Mouse (Mus musculus): ENCODE results near the gene Tldc2.

Tldc2 gene

DNA sequence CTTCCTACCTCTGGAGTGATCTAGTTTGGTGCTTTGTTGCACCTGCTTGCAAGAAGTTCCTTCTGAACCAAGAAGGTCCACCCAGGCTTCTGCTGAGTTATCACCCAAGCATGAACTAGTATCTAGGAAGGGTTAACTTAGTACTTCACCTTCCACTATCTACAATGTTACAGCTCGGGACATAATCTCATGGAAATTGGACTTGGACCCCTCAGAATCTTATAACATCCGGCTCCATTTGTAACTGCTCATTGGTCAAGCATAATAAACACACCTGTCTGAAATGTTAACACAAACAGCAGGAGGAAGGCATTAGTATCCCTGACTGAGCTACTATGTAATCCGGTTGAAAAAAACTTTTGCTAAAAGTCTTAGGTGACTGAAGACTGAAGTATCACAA, 40.5 kb downstream of the Tldc2 start:
- no peak for DNase-seq (ENCODE audit: low read depth, low spot score)

DNA sequence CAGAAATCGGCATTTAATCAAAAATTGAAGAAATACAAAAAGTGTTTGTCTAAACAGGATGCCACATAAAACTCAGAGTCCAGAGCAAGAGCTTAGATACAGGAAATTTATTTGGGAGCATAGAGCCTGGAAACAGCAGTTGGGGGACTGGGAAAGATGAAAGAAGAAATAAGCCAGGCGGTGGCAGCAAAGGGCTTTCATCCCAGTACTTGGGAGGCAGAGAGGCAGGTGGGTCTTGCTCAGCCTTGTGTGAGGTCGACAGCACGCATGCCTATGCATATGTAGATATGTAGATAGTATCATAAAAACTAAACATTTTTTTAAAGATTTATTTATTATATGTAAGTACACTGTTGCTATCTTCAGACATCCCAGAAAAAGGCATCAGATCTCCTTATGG, 41.2 kb downstream of the Tldc2 start:
- DNase-seq (ENCODE audit: low read depth, low spot score) = no peak

DNA sequence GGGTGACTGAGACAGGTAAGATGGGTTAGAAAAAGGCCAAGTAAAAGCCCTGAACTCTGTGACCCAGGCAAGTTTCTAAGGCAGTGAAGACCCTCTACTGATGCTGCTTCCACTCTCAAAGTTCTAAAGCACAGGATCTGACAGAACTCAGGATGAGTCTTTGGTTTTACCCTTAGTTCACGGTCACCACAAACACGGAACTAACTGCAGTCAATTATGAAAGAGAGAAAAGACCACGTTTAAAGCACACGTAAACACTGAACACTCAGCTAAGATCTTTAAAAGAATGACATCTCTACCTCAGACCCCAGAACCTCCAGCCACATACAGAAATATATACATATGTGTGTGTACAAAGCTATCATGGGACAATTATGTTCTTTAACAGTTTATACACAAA, 42.2 kb downstream of the Tldc2 start:
- no peak for DNase-seq (ENCODE audit: low read depth, low spot score)

DNA sequence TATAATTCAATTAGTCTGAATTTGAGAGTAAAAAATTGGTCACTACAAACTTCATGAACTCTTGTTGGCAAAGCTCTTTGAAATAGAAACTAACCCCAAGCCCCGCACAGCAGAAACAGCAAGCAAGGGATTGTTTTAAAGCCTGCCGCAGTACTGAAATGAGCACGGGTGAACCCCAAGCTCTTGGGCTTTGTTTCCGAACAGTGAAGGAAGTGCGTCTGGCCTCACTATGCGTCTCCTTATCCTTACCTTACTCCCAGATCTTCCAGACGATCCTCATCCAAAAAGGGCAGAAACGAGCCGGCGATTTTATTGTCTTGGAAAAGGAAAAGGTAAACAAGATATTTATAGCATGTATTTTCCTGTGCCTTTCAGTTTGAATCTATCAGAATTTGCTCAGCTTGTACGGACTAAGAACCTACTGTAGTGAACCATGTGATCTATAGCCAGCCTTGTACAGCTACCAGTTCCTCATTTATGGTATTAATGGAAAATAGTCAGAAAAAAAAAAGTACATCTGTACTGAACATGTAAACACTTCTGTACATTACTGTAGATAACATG, 42.8 kb downstream of the Tldc2 start:
- DNase-seq (ENCODE audit: low read depth, low spot score) = no peak

DNA sequence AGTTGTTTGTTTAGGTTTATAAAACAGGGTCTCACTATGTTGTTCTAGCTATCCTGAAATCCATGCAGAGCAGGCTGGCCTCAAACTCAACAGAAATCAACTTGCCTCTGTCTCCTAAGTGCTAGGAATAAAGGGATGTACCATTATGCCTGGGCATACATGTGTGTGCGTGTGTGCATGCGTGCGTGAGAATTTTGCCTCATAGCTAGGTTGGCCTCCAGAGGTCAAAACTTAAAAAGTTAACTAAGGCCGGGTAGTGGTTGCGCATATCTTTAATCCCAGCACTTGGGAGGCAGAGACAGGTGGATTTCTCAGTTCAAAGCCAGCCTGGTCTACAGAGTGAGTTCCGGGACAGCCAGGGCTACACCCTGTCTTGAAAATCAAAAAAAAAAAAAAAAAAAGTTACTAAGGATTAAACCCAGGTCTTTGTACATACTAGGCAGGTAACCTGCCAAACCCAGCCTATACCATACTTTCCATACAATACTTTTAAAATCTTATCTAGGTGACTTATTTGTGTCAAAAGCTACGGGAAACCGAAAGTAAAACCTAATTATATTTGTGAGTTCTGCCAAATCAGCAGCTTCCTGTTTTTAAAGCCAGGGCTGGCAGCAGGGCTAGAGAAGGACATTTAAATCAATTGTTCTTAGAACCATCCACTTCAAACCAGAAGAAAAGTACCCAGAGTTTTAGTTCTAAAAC, 44.1 kb downstream of the Tldc2 start:
- DNase-seq (ENCODE audit: low read depth, low spot score) = no peak

DNA sequence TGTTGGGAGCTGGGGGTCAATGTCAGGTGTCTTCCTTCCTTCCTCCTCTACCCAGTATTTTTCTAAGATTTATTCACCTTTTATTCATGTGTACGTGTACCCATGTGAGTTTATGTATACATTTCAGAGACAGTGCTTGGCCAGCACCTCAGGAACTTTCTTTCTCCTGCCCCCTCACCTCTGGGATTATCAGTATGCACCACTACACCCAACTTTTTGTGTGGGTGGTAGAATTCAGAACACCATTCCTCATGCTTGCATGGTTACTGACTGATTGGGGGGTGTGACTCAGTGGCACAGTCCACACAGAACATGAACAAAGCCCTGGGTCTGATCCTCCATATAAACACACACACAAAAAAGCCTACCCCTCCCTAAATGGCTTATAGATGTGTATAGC, 45.2 kb downstream of the Tldc2 start:
- DNase-seq (ENCODE audit: low read depth, low spot score) = no peak

DNA sequence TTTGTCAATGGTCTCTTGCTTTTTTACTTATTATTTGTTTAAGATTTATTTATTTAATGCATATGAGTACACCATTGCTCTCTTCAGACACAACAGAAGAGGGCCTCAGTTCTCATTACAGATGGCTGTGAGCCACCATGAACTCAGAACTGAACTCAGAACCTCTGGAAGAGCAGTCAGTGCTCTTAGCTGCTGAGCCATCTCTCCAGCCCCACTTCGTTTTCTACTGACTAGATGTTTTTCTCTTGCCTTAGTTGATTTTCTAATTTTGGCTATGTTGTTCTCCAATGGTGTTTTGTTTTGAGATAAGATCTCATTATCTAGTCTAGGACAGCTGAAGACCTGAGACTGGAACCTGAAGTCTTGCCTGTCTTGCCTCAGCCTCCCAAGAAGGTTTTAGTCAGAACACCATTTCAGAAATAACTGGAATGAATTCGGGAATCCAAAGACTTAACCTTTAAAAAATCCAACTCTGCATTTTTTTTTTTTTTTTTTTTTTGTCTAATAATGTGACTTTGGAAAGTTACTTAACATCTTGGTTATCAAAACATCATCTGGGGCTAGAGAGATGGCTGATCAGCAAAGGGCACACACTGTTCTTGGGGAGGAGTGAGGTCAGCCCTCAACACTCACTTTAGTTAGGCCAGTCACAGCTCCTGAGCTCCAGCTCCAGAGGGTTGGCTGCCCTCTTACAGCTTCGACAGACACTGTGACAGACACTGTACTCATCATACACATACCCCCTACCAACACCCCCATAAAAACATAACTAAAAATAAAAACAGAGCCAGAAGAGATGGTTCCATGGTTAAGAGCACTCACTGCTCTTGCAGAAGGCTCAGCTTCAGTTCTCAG, 46.1 kb downstream of the Tldc2 start:
- no peak for DNase-seq (ENCODE audit: low read depth, low spot score)

DNA sequence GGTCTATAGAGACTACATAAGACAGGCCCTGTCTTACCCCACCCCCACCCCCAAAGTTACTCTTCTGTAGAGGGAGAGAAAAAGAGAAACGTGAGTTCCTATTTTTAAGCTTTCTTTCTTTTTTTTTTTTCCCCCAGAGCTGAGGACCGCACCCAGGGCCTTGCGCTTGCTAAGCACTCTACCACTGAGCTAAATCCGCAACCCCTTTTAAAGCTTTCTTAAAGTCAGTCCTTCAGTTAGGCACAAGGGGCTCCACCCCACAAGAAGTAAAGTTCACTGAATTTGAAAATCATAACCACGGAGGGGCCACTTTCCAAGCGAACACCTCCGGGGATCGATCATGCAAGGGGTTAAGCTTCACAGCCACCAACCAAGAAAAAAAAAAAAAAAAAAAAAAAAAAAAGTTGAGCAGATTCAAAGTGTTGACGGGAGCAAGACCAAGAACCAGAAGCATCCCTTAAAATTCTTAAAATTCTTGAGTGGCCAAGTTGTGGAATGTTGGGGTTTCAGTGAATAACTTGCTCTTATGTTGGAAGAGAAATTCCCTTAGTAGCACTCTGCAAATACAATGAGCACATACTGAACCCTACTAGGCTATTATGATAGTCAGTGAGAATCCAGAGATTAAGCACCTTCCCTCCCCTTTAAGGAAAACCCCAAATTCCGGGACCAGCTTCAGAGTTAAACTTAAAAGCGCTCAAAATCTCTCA, 47.1 kb downstream of the Tldc2 start:
- no peak for DNase-seq (ENCODE audit: low read depth, low spot score)

DNA sequence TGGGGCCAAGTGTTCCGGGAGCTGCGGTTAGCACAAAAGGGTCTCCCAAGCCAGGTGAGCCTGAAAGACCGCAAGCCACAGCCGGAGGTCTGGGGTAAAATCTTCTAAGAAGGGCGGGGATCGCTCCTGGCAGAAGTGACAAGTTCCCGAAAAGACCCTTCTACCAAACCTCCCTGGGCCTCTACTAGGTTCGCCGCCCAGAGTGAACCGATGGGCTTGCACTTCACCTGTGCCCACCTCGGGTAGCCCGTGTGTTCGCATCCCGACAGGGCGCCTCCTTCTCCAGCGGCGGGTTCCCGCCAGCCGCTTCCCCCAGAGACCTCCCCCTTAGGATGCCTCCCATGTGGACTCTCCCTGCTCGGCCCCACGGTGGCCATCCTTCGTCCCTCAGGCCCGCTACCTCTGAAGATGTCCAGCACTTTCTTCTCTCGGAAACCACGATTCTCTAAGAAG, 47.6 kb downstream of the Tldc2 start:
- DNase-seq (ENCODE audit: low read depth, low spot score) = peak; percentile 20

DNA sequence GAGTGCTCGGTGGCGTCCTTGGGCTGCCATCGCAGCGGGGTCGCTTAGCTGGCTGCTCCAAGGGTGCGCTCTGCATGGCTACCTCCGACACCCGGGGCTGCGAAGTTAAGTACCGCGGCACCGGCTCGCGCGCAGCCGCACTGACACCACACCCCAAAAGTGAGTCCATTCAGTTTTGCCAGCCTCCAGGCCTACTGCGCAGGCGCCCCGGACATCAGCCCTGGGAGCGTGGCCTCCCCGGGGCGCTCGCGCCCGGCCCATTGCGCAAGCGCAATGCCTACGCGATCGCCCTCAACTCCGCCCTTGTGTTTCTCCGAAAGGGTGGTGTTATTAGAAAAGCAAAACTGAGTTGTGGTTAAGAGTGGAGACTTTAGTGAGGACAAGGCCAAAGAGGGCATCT, 48.2 kb downstream of the Tldc2 start, which contains the start of gene Samhd1:
Gene Samhd1 (minus strand): TSS at position 252 of the 400 bp plus-strand sequence.
- peak; percentile 81 for DNase-seq (ENCODE audit: low read depth, low spot score)

DNA sequence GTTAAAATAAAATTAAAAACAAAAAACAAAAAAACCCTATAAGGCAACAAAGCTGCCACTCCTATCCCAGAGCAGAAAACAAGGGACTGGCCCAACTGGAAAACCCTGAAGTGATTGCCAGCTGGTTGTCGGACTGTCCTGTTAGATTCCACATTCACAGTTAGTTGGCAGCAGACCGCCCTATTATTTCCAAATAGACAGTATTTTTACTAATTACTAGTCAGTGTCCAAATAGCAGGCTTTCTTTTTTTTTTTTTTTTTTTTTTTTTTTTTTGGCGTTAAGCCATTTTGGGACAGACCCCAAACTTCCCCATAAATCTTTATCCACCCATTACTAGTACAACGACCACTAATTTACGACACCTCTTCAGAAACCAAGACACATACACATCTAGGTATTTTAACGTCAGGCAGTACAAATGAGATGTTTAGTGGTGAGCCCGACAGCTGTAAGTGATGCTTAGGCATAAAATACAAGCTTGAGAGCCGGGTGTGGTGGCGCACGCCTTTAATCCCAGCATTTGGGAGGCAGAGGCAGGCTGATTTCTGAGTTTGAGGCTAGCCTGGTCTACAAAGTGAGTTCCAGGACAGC, 48.8 kb downstream of the Tldc2 start:
- no peak for DNase-seq (ENCODE audit: low read depth, low spot score)

DNA sequence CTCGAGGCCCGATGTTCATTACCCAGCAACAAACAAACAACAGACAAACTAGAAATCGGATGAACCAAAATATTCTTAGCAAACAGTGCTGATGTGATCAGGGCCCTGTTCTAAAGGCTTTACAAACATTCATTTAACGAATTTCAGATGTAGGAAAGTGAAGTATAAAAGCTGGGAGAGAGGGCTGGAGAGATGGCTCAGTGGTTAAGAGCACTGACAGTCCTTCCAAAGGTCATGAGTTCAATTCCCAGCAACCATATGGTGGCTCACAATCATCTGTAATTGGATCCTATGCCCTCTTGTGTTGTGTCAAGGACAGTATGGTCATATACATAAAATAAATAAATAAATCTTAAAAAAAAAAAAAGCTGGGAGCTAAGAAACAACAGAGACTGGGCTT, 49.3 kb downstream of the Tldc2 start:
- no peak for DNase-seq (ENCODE audit: low read depth, low spot score)

DNA sequence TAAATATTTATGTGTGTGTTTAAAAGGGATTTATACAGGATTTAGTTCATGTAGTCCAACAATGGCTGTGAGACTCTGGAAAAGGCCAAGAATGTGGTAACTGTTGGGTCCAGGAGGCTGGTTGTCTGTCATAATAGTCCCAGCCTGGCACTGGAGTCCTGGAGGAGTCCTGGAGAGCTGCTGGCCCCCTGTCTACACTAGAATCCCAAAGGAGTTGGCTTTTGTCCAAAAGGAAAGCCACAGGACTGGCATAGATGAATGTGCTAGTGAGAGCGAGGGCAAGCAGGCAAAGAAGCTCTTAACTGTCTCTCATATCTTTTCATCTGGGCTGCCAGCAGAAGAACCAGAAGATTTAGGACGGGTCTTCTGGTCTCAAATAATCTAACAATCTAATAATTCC, 49.8 kb downstream of the Tldc2 start:
- no peak for DNase-seq (ENCODE audit: low read depth, low spot score)

DNA sequence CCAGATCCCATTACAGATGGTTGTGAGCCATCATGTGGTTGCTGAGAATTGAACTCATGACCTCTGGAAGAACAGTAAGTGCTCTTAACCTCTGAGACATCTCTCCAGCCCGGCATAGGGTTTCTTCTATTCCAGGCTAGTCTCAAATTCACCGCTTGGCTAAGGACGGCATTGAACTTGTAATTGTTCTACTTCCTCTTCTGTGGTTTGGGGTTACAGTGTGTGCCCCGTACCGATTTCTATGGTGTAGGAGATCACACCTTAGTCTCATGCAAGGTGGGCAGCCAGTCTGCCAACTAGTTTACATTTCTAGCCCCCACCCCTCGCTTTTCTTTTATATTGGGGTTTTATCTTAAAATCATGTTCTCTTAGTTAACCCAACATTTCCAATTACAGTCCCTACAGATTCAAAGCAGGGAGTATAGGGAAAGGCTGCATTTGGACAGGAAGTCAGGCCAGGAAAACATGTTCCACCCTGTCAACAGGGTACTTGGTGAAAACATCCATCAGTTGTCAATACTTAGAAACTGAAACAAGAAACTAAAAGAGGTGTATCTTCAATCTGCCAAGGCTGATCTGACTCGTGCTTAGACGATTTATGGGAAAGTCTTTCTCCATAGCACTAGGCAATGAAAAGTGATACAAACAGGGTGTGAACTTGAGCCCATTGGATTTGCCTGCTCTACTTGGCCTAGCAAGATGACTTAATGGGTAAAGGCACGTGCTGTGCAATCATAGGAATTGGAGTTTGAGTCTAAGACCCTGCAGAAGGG, 51.3 kb downstream of the Tldc2 start:
- no peak for DNase-seq (ENCODE audit: low read depth, low spot score)

DNA sequence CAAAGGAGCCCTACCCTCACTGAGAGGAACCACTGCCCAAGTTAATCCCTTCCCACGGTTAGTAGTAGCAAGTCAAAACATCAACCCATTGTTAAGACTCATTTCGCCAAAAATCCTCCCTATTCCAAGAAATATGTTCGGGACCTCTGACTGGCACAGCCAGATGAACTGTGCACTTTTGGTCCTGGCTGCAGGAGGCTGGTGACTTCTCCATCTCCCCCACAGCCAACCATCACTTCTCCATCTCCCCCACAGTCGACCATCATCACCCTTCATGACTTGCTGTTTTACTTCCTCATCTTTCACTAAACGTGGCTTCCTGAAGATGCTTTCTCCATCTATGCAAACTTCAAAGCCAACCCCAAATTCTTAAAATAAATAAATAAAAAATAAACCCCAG, 52.0 kb downstream of the Tldc2 start:
- no peak for DNase-seq (ENCODE audit: low read depth, low spot score)

DNA sequence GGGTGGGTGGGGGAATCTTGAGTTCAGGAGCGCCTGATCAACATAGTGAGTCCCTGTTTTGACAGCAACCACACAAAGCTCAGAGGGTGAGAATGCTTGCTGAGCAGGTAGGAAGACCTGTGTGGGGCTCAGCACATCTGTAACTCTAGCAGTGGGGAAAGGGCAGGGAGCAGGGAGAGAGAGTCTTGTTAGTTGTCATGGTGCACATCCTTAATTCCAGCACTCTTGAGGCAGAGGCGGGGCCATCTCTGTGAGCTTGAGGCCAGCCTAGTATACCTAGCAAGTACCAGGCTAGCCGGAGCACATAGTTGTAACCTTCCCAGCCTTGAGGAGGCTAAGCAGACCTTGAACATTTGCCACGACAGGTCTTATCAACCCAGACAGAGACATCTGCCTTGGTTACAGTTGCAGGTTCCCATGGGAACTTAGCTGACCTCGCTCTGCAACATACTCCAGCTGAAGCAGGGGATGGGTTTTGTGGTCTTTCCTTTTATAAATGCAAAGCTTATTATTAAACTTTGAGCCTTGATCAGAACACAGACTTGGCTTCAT, 52.5 kb downstream of the Tldc2 start:
- DNase-seq (ENCODE audit: low read depth, low spot score) = no peak

DNA sequence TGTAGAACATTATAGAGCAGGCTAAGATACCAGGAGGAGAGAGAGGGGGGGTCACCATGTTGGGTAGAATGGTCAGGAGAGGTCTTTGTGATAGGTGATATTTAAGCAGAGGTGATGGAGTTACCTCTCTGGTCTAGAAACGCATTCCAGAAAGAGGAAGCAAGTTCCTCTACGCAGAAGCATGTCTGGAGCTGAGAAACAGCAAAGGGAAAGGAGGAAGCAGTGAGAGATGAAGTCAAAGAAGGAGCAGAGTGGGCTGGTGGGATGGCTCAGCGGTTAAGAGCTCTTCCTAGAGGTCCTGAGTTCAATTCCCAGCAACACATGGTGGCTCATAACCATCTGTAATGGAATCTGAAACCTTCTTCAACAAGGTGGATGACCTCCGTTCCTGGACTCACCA, 55.1 kb downstream of the Tldc2 start:
- DNase-seq (ENCODE audit: low read depth, low spot score) = no peak

DNA sequence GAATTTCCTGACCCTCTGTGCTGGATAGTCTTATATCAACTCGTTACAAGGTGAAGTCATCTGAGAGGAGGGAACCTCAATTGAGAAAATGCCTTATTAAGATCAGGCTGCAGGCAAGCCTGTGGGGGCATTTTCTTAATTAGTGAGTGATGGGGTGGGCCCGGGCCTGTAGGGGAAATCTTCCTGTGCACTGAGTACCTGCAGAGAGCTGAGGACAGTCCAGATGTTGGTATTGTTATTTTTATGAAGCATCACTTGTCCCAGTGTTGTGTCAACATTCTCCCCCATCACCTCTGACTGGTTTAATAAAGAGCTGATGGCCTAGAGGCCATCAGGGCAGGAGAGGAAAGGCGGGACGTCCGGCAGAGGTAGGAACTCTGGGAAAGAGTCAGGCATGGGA, 57.3 kb downstream of the Tldc2 start:
- DNase-seq (ENCODE audit: low read depth, low spot score) = no peak

DNA sequence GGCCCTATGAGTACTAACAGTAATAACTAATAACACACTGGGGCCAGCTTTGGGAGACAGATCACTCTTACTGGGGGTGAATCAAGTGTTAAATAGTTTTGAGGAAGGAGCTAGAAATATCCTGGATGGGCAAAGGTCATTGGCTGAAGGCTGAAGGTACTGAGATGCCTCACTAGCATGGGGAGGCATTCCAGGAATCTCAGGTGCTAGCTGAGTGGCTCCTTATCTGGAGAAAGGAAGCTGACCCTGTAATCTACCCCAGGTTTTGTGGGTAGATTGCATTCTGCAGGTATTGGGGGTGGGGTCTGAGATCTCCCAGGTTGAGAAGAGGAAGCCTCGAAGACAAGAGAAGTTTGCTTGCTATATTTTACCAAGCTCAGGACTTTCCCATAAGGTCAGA, 58.3 kb downstream of the Tldc2 start:
- no peak for DNase-seq (ENCODE audit: low read depth, low spot score)
